Mouse (Mus musculus) yolk sac, embryonic 10.5 days (tissue): ENCODE data around the gene Hist1h3c.
"Not testable (repeated sequence)": the region's sequence is repeated elsewhere in the genome, so short reads cannot be mapped to it uniquely, and the experiment has no call there.

ENCODE experiments used
- DNase-seq: peaks from one replicate; pipeline ENCODE4 v3.0.0-alpha.2; 2017; ENCODE audit warnings: low spot score

Gene Hist1h3c

GRCm38 (mm10) chr13:23745381-23746161 lies at the start of gene Hist1h3c:
Gene Hist1h3c, minus strand, starts transcription at chr13:23745602.
- peak; percentile 93 for DNase-seq

GRCm38 (mm10) chr13:23792520-23792919 lies 47.1 kb upstream of the Hist1h3c start:
- peak; percentile 32 for DNase-seq

GRCm38 (mm10) chr13:23779025-23779424 lies 33.6 kb upstream of the Hist1h3c start:
- no peak for DNase-seq

GRCm38 (mm10) chr13:23778339-23778738 lies 32.9 kb upstream of the Hist1h3c start:
- DNase-seq: no peak

- DNase-seq: peak; percentile 79
These were observed 27.3 kb upstream of the Hist1h3c start for GRCm38 (mm10) chr13:23772561-23773313.

DNA sequence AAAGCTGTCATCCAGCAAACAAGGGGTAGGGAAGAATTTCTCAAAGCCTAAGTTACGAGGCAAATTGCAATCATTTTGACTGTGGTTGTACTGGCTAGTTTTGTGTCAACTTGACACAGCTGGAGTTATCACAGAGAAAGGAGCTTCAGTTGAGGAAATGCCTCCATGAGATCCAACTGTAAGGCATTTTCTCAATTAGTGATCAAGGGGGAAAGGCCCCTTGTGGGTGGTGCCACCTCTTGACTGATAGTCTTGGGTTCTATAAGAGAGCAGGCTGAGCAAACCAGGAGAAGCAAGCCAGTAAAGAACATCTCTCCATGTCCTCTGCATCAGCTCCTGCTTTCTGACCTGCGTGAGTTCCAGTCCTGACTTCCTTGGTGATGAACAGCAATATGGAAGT lies 24.2 kb upstream of the Hist1h3c start, which contains the start of gene Trim38:
Gene Trim38 (plus strand): TSS at position 301 of the 400 bp plus-strand sequence.
- not testable (repeated sequence) for DNase-seq

GRCm38 (mm10) chr13:23768834-23769397 lies 23.5 kb upstream of the Hist1h3c start:
- DNase-seq: no peak

DNA sequence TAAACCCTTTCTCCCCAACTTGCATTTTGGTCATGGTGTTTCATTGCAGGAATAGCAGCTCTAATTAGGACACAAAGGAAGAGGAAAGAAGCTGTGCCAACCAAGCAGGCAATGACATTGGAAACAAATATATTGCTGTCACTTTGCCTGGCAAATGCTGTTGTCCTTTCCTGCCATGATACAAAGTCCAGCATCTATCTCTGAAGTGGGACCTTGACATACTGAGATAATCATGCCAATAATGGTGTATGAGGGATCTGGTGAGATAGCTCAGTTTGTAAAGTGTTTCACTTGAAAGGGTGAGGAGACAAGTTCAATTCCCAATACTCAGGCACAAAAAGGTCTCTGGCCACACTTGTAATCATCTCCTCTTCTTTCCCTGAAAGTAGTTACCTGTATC lies 21.4 kb upstream of the Hist1h3c start:
- no peak for DNase-seq

- DNase-seq: no peak
These were observed 19.7 kb upstream of the Hist1h3c start for GRCm38 (mm10) chr13:23765172-23765513.

GRCm38 (mm10) chr13:23764324-23765171 lies 19.1 kb upstream of the Hist1h3c start:
- DNase-seq: peak; percentile 47

DNA sequence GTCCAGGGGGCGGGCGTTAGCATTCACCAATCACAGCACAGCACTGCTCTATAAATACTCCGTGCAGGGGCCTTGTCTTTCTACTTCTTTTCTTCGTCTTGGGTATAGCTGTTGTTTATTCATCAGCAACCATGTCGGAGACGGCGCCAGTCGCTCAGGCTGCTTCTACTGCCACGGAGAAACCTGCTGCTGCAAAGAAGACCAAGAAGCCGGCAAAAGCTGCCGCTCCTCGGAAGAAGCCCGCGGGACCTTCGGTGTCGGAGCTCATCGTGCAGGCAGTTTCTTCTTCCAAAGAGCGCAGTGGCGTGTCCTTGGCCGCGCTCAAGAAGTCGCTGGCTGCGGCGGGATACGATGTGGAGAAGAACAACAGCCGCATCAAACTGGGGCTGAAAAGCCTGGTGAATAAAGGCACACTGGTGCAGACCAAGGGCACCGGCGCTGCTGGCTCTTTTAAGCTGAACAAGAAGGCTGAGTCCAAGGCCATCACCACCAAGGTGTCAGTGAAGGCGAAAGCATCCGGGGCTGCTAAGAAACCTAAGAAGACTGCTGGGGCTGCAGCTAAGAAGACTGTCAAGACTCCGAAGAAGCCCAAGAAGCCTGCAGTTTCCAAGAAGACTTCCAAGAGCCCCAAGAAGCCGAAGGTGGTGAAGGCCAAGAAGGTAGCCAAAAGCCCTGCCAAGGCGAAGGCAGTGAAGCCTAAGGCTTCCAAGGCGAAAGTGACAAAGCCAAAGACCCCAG lies 18.4 kb upstream of the Hist1h3c start, which contains the start of gene Hist1h1a:
Gene Hist1h1a (plus strand): TSS at position 81 of the 738 bp plus-strand sequence.
- DNase-seq: peak; percentile 93

GRCm38 (mm10) chr13:23763242-23763585 lies 17.8 kb upstream of the Hist1h3c start:
- DNase-seq: no peak

GRCm38 (mm10) chr13:23761871-23762821 lies 16.7 kb upstream of the Hist1h3c start, which contains the start of gene Hist1h3a:
Gene Hist1h3a, minus strand, starts transcription at chr13:23762386.
- DNase-seq: peak; percentile 87

DNA sequence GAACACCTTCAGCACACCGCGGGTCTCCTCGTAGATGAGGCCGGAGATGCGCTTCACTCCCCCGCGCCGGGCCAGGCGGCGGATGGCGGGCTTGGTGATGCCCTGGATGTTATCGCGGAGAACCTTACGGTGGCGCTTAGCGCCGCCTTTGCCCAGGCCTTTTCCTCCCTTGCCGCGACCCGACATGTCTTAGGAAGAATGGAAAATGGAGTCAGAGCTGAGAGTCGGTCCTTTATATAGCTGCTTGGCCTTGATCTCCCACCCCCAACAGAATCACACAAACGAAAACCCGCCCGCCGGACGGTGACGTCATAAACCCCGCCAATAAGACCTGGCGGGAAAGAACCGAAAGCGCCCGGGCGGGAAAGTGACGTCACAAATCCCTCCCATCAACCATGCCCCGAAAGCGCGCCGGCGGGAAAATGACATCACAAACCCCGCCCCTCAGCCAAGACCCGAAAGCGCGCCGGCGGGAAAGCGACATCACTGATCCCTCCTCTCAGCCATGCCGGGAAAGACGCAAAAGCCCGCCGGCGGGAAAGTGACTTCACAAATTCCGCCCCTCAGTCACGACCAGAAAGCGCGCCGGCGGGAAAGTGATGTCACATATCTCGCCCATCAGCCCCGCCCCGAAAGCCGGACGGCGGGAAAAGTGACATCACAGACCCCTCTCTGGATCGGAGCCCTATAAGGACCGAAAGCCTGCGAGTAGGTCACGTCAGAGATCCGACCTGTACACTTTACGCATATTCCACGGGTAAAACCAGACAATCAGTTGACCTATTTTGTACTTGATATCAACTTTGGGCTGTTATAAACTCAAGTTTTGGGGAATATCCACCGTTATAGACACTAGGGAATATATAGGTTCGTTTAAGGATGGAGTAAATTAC lies 15.8 kb upstream of the Hist1h3c start, which contains the start of gene Hist1h4a:
Gene Hist1h4a (minus strand): TSS at position 259 of the 893 bp plus-strand sequence.
- peak; percentile 99 for DNase-seq

DNA sequence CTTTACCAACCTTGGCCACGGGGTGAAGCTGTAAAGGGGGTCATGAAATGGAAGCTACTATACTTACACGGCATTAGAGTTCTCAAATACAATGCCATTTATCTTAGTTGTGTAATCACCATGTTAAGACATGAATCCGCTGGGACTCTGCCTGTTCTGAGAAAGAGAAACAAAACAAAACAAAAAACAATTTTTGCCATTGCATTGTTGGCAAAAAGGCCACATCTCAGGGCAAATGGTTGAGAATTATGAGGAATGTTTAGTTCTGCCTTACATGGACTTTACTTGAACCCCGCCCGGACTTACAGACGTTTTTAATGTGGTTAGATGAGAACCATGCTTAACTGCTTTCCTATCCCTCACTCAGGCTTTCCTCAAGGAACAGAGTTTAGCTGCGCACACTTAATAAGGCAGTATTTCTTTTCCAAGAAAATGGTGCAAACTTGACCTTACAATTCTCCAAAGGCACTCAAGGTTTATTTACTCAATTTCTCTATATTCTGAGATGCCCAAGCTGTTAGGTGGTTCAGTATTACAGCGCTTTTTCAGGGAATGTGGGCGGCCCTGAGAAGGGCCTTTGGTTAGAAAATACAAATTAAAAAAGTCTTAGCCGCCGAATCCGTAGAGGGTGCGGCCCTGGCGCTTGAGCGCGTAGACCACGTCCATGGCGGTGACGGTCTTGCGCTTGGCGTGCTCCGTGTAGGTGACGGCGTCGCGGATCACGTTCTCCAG lies 15.0 kb upstream of the Hist1h3c start:
- peak; percentile 39 for DNase-seq

DNA sequence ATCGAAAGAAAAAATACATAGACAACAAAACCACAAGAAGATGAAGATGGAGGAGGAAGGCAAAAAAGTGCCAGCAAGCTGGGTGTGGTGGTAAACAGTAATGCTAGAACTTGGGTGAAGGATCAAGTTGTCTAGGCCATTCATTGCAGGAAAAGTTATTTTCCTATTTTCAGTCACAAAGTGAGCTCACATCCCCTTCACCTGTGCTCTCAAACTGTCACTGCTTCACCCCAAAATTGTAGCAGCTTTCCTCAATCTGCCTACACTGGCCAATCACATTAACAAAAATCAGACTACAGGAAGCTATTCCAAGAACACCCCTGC lies 14.5 kb upstream of the Hist1h3c start:
- DNase-seq: no peak

DNA sequence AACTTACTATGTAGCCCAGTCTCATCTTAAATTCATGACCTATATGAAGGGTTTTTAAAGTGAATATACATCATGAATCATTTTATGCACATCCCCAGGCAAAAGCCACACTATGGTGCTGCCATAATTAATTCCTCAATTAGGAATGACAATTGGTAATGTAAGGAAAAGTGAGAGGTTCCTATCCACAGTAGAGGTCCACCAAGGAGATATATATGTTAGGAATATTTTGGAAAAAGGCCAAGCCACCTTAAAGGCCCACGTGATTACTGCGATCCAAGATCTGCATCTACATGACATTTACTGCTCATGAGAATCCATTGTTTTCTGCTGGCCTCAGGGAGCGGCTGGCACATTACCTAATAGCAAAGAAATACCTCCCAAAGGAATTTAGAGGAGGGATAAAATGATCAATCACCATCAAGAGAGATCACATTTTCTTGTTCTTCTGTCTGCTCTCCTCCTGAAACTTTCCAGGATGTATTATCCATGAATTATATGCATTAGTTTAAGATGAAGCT lies 13.9 kb upstream of the Hist1h3c start:
- no peak for DNase-seq

DNA sequence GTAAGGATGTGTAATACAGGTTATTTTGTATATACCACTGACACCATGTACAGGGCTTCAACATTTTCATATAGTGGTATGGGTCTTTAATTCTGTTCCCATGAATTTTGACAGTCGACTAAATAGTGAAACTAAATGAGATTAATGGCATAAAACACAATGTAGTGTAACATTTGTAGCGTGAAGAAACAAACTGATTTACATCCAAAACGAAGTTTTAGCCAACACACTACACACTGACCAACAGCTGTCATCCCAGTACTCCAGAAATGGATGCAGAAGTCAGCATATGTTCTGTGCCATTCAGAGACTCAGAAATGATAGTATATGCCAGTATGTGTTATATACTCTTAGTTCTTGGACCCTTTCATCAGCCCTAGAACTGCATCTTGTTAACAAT lies 12.5 kb upstream of the Hist1h3c start:
- DNase-seq: no peak
